In genomic region chr15:85479365-85479764, GRCm38 (mm10) we compare ENCODE assay signal across 14 mouse cellular contexts. TPM values are rescaled to one million over a fixed set of nuclear protein-coding genes. Genes with fewer than 3 reads are reported as not detected.
DNase-seq lines count a peak whose midpoint lies in the region; ATAC-seq lines count a peak whose summit lies in the region.
"Had no signal": no experiment of that assay in that cellular context is flagged by ENCODE, and none has a peak within 500 bp of the region (broad histone marks: within the 10 kb centered on the region; RNA-seq: fewer than 3 reads in every experiment).

No protein-coding gene starts in this region.

- H3K4me2 ChIP-seq in lung, embryonic 15.5 days = no peak overlapping the region
- H3K4me2 ChIP-seq in midbrain, embryonic 14.5 days (ENCODE audit: low read length) = no peak overlapping the region
- H3K4me2 ChIP-seq: heart, embryonic 11.5 days; hindbrain, embryonic 15.5 days had no signal

- no peaks in the 10 kb centered on the region for H3K36me3 ChIP-seq in lung, embryonic 15.5 days
- H3K36me3 ChIP-seq in hindbrain, embryonic 10.5 days = 0 out of 2 replicates have a peak, but pooled peaks cover 2% of the 10 kb centered on the region
- no peaks in the 10 kb centered on the region for H3K36me3 ChIP-seq in midbrain, embryonic 14.5 days (ENCODE audit: control insufficient read depth, insufficient read depth, low read length)
- H3K36me3 ChIP-seq: hindbrain, embryonic 15.5 days had no signal

- H3K9me3 ChIP-seq in lung, embryonic 15.5 days = no peaks in the 10 kb centered on the region
- H3K9me3 ChIP-seq in hindbrain, embryonic 10.5 days = no peaks in the 10 kb centered on the region
- H3K9me3 ChIP-seq in midbrain, embryonic 14.5 days (ENCODE audit: control insufficient read depth, low read length) = no peaks in the 10 kb centered on the region
- H3K9me3 ChIP-seq: hindbrain, embryonic 15.5 days had no signal

- WGBS in lung, embryonic 15.5 days = 71% methylated on average over 12 of the region's 12 CpGs
- 85% methylated on average over 12 of the region's 12 CpGs for WGBS in hindbrain, embryonic 10.5 days
- WGBS in midbrain, embryonic 14.5 days = 87% methylated on average over 12 of the region's 12 CpGs

- peaks cover 40% of the 10 kb centered on the region; the same call in 1 of the 2 replicates for H3K4me1 ChIP-seq in lung, embryonic 15.5 days
- peaks cover 54% of the 10 kb centered on the region for H3K4me1 ChIP-seq in hindbrain, embryonic 10.5 days (replicated peaks)
- peaks cover 6% of the 10 kb centered on the region; the same call in 1 of the 2 replicates for H3K4me1 ChIP-seq in midbrain, embryonic 14.5 days (ENCODE audit: control insufficient read depth, insufficient read depth, low read length)

- intact Hi-C loops in gastrocnemius, postnatal 36 days (cut with DNase I) = loop anchor here (5.0 kb wide), 1 partner anchor 212 kb away; no protein-coding TSS in a partner anchor

- no peak overlapping the region for H3K9ac ChIP-seq in lung, embryonic 15.5 days
- no peak overlapping the region for H3K9ac ChIP-seq in midbrain, embryonic 14.5 days (replicated peaks; ENCODE audit: low read length)
- H3K9ac ChIP-seq: hindbrain, embryonic 15.5 days had no signal

- peak overlapping the region; percentile 58; the same call in 1 of the 2 replicates for H3K27ac ChIP-seq in lung, embryonic 15.5 days
- H3K27ac ChIP-seq in hindbrain, embryonic 10.5 days = no peak overlapping the region
- H3K27ac ChIP-seq in midbrain, embryonic 14.5 days (replicated peaks; ENCODE audit: low read depth, low read length) = no peak overlapping the region
- H3K27ac ChIP-seq: hindbrain, embryonic 15.5 days had no signal

- no peaks in the 10 kb centered on the region for H3K27me3 ChIP-seq in lung, embryonic 15.5 days
- peaks cover 50% of the 10 kb centered on the region for H3K27me3 ChIP-seq in hindbrain, embryonic 10.5 days (ENCODE audit: insufficient read depth, poor library complexity, severe bottlenecking)
- no peaks in the 10 kb centered on the region for H3K27me3 ChIP-seq in midbrain, embryonic 14.5 days (ENCODE audit: control insufficient read depth, insufficient read depth, low read length)
- H3K27me3 ChIP-seq: hindbrain, embryonic 15.5 days had no signal

- peak; percentile 50 for DNase-seq in gastrocnemius, postnatal 10 days
- no peak for DNase-seq in gastrocnemius, postnatal 36 days
- DNase-seq in urinary bladder, adult 18-20 months (ENCODE audit: low spot score in 2 of 2) = peak; percentile 25 to 58
- no peak for DNase-seq in urinary bladder, postnatal 10 days (ENCODE audit: low spot score)
- peak; percentile 43 to 63 for DNase-seq in urinary bladder, postnatal 36 days (ENCODE audit: low spot score in 2 of 2)
- no peak for DNase-seq in hindbrain, embryonic 10.5 days (ENCODE audit: low spot score)
- DNase-seq in midbrain, embryonic 14.5 days = no peak
- DNase-seq: kidney, postnatal 14 days; retina, postnatal 1 day; thymus, postnatal 36 days had no signal

- H3K4me3 ChIP-seq in lung, embryonic 15.5 days = no peak overlapping the region
- H3K4me3 ChIP-seq in hindbrain, embryonic 10.5 days = no peak overlapping the region
- H3K4me3 ChIP-seq in midbrain, embryonic 14.5 days (replicated peaks; ENCODE audit: low read depth, low read length) = no peak overlapping the region
- H3K4me3 ChIP-seq: hindbrain, embryonic 15.5 days had no signal

- no peak for ATAC-seq in lung, embryonic 15.5 days (ENCODE audit: borderline replicate concordance, extremely low read depth, low FRiP score, low TSS enrichment)
- no peak for ATAC-seq in midbrain, embryonic 14.5 days (ENCODE audit: low FRiP score, low TSS enrichment)
- ATAC-seq: activated CD4-positive, CD25-positive, alpha-beta regulatory T cell, adult 4 months had no signal

RNA-seq across cellular contexts. Expression of gene 7530416G11Rik, which starts 23.7 kb away (rescaled TPM):
- total RNA-seq in gastrocnemius, postnatal 10 days (2021) = not detected
- total RNA-seq in gastrocnemius, postnatal 36 days (2021) = not detected
- not detected in 2 replicates for polyA plus RNA-seq in lung, embryonic 15.5 days (2015; fragmentation: Nextera tagmentation; extraction: Ambion mirVana)
- polyA plus RNA-seq in hindbrain, embryonic 10.5 days (2016; fragmentation: Nextera tagmentation; extraction: Ambion mirVana) = not detected in 2 replicates
- not detected in 2 replicates for polyA plus RNA-seq in midbrain, embryonic 14.5 days (2014; fragmentation: Nextera tagmentation; extraction: Ambion mirVana)
- polyA plus RNA-seq: activated CD4-positive, CD25-positive, alpha-beta regulatory T cell, adult 4 months; heart, embryonic 11.5 days; hindbrain, embryonic 15.5 days had no signal

Comparison
In these comparisons a context has a peak if more than half of its experiments do, and no peak if none do; other contexts are left out.
1. DNase-seq: peak in gastrocnemius, postnatal 10 days (single experiment), urinary bladder, adult 18-20 months (2 of 2) and urinary bladder, postnatal 36 days (2 of 2); none in gastrocnemius, postnatal 36 days (0 of 2), urinary bladder, postnatal 10 days (single experiment), hindbrain, embryonic 10.5 days (single experiment) and midbrain, embryonic 14.5 days (single experiment).